Mouse (Mus musculus) B cell, adult 2 months (primary cell): ENCODE measurements around the gene Prnp.

Experiments used
- DNase-seq, 2 experiments: peaks; one replicate each; pipeline ENCODE4 v3.0.0; 2022

Prnp gene

GRCm38 (mm10) chr2:131950598-131951095 lies 40.9 kb downstream of the Prnp start, which contains the start of gene Prnd:
Prnd (plus strand) TSS chr2:131950861.
- peak; percentile 38 to 42 for DNase-seq

- DNase-seq = no peak
These were observed 42.7 kb downstream of the Prnp start for GRCm38 (mm10) chr2:131952456-131952855.

- DNase-seq = no peak
These were observed 43.3 kb downstream of the Prnp start for GRCm38 (mm10) chr2:131952961-131953538.

- no peak for DNase-seq
These were observed 44.0 kb downstream of the Prnp start for GRCm38 (mm10) chr2:131953711-131954110.

GRCm38 (mm10) chr2:131954835-131955234 lies 45.1 kb downstream of the Prnp start:
- DNase-seq = no peak

GRCm38 (mm10) chr2:131955264-131955663 lies 45.5 kb downstream of the Prnp start:
- peak; percentile 37 for DNase-seq

GRCm38 (mm10) chr2:131956336-131957256 lies 46.9 kb downstream of the Prnp start:
- no peak for DNase-seq

GRCm38 (mm10) chr2:131957731-131958222 lies 48.0 kb downstream of the Prnp start:
- DNase-seq = no peak

- no peak for DNase-seq
These were observed 51.9 kb downstream of the Prnp start for GRCm38 (mm10) chr2:131961671-131962070.

- no peak for DNase-seq
These were observed 60.9 kb downstream of the Prnp start for GRCm38 (mm10) chr2:131970597-131970996.

- no peak for DNase-seq
These were observed 61.4 kb downstream of the Prnp start for GRCm38 (mm10) chr2:131971098-131971497.

GRCm38 (mm10) chr2:131976663-131977062 lies 66.9 kb downstream of the Prnp start:
- no peak for DNase-seq

GRCm38 (mm10) chr2:131980866-131981265 lies 71.1 kb downstream of the Prnp start:
- no peak for DNase-seq

- peak; percentile 80 to 85 for DNase-seq
These were observed 72.9 kb downstream of the Prnp start for GRCm38 (mm10) chr2:131982546-131983196.

- no peak for DNase-seq
These were observed 78.2 kb downstream of the Prnp start for GRCm38 (mm10) chr2:131987950-131988349.
